Mouse (Mus musculus): Measurements from ENCODE around the gene Armc10. TPM values are rescaled to one million over a fixed set of nuclear protein-coding genes. Genes with fewer than 3 reads are reported as not detected.
"Not testable (repeated sequence)": the region's sequence is repeated elsewhere in the genome, so short reads cannot be mapped to it uniquely, and the experiment has no call there.

Gene Armc10
- total and polyA plus RNA-seq, 2 experiments = 9.3 to 28.3 TPM

DNA sequence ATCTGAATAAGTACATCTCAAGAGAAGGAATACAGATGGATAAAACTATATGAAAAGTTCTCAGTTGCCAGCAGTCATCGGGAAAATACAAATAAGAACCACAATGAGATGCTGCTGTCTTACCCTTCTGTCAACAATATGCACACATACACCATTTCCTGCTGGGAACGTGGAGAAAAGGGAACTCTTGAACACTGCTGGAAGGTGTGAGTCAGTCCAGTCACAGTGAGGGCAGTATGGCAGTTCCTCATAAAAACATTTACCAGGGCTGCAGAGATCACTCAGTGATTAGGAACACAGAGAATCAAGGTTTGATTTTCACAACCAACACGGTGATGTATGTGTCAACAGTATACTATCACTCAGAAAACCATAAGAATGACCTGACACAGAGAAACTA lies 34.6 kb upstream of the Armc10 start:
- 72% methylated on average over 3 of the region's 3 CpGs for WGBS
- Histone ChIP-seq H3K27me3 (ENCODE audit: control insufficient read depth, insufficient read depth, low read length) (no peaks in the 10 kb centered on the region), H3K36me3 (ENCODE audit: control insufficient read depth, insufficient read depth, low read length) (no peaks in the 10 kb centered on the region), H3K79me2 (ENCODE audit: control insufficient read depth, insufficient read depth, low read length) (no peaks in the 10 kb centered on the region), H3K9ac (ENCODE audit: low read depth, low read length) (no peak overlapping the region), H3K27ac (replicated peaks; ENCODE audit: insufficient read depth, low read depth, low read length) (no peak overlapping the region), H3K4me1 (ENCODE audit: control insufficient read depth, insufficient read depth, low read length) (no peaks in the 10 kb centered on the region; the same call in 1 of the 2 replicates), H3K4me3 (ENCODE audit: insufficient read depth, low read depth, low read length) (no peak overlapping the region)
- no peak for DNase-seq (ENCODE audit: extremely low read depth, low read depth, low spot score)
- TF ChIP-seq POLR2A (IDR thresholded peaks at IDR 0.05; ENCODE audit: extremely low read depth, insufficient read depth, low read length) = no peak
- no peak for TF ChIP-seq CTCF (IDR thresholded peaks at IDR 0.05; ENCODE audit: low read depth, low read length)

DNA sequence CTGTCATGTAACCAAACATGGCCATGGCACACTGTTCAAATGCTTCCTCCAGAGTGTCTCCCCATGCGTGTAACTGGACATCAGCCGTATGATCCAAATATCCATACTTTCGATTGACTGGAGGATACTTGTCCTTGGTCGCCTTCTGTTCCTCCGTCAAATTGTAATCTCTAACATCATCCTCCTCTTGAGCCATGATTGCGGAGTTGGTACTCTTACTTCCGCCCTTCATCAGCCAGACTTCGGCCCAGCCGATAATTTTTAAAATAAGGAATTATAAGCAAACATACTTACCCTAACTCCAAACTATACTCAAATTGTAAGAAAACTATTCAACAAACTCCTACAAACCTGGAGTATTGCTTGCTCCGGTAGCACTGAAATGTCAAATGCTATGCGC lies 31.3 kb upstream of the Armc10 start:
- H3K36me3 ChIP-seq (ENCODE audit: control insufficient read depth, insufficient read depth, low read length); H3K27ac ChIP-seq (replicated peaks; ENCODE audit: insufficient read depth, low read depth, low read length); H3K79me2 ChIP-seq (ENCODE audit: control insufficient read depth, insufficient read depth, low read length); H3K9ac ChIP-seq (ENCODE audit: low read depth, low read length); DNase-seq (ENCODE audit: extremely low read depth, low read depth, low spot score); H3K4me1 ChIP-seq (ENCODE audit: control insufficient read depth, insufficient read depth, low read length); H3K27me3 ChIP-seq (ENCODE audit: control insufficient read depth, insufficient read depth, low read length); H3K4me3 ChIP-seq (ENCODE audit: insufficient read depth, low read depth, low read length): not testable (repeated sequence)
- 95% methylated on average over 11 of the region's 11 CpGs for WGBS

DNA sequence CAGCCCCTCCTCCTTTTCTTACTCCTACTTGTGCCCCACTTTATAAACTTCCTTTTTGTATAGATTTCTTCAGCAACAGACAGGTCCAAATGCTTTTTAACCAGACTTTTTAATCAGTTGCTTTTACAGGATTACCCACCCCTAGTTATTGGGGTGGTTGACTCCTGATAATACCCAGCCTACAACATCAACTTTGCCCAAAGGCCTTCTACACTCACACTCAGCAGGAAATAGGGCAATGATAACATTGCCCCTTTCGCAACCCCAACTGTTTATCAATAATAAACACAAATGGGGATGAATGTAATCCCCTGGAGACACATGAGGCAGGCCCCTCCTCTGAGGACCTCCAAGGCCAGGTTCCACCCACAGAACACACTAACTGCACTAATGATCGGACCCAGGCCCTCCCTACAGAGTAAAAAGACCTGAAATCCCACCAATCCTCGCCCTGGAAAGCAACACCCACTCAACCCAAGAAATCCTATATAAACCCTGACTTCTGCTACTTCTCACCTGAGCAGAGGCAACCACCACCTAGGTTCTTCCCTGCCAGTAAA lies 29.1 kb upstream of the Armc10 start:
- no peaks in the 10 kb centered on the region for H3K36me3 ChIP-seq (ENCODE audit: control insufficient read depth, insufficient read depth, low read length)
- H3K79me2 ChIP-seq (ENCODE audit: control insufficient read depth, insufficient read depth, low read length) = no peaks in the 10 kb centered on the region
- H3K9ac ChIP-seq (ENCODE audit: low read depth, low read length) = no peak overlapping the region
- H3K27me3 ChIP-seq (ENCODE audit: control insufficient read depth, insufficient read depth, low read length) = no peaks in the 10 kb centered on the region
- no peaks in the 10 kb centered on the region for H3K4me1 ChIP-seq (ENCODE audit: control insufficient read depth, insufficient read depth, low read length)
- no peak overlapping the region for H3K4me3 ChIP-seq (ENCODE audit: insufficient read depth, low read depth, low read length)
- DNase-seq (ENCODE audit: extremely low read depth, low read depth, low spot score) = no peak
- no peak overlapping the region for H3K27ac ChIP-seq (replicated peaks; ENCODE audit: insufficient read depth, low read depth, low read length)
- 70% methylated on average over 3 of the region's 3 CpGs for WGBS
- TF ChIP-seq CTCF (IDR thresholded peaks at IDR 0.05; ENCODE audit: low read depth, low read length) = no peak
- TF ChIP-seq POLR2A (IDR thresholded peaks at IDR 0.05; ENCODE audit: extremely low read depth, insufficient read depth, low read length) = no peak

DNA sequence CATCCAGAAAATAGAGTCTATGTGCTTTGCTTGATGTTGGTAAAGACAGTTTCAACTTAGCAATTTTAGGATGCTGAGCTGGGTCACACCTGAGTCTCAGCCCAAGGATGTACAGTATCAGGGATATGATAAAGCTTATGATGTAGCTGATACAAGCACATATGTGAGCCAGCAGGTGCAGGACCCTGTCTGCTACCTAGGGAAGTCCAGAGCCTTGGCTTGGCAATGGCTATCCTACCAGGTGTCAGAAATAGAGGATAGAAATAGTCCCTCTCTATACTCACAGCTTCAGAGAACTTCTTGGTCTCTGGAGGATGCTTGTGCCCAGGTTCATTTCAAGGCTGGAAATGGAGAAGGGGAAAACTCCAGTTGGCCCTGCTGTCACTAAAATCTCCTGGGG lies 19.7 kb upstream of the Armc10 start:
- Histone ChIP-seq H3K36me3 (ENCODE audit: control insufficient read depth, insufficient read depth, low read length) (no peaks in the 10 kb centered on the region), H3K9ac (ENCODE audit: low read depth, low read length) (no peak overlapping the region), H3K27ac (replicated peaks; ENCODE audit: insufficient read depth, low read depth, low read length) (no peak overlapping the region), H3K27me3 (ENCODE audit: control insufficient read depth, insufficient read depth, low read length) (no peaks in the 10 kb centered on the region), H3K79me2 (ENCODE audit: control insufficient read depth, insufficient read depth, low read length) (no peaks in the 10 kb centered on the region), H3K4me3 (ENCODE audit: insufficient read depth, low read depth, low read length) (no peak overlapping the region), H3K4me1 (ENCODE audit: control insufficient read depth, insufficient read depth, low read length) (no peaks in the 10 kb centered on the region)
- TF ChIP-seq POLR2A (IDR thresholded peaks at IDR 0.05; ENCODE audit: extremely low read depth, insufficient read depth, low read length) = no peak
- no peak for TF ChIP-seq CTCF (IDR thresholded peaks at IDR 0.05; ENCODE audit: low read depth, low read length)
- DNase-seq (ENCODE audit: extremely low read depth, low read depth, low spot score) = no peak

GRCm38 (mm10) chr5:21640961-21641360 lies 4.7 kb upstream of the Armc10 start:
- Histone ChIP-seq H3K4me1 (ENCODE audit: control insufficient read depth, insufficient read depth, low read length) (peaks cover 9% of the 10 kb centered on the region), H3K36me3 (ENCODE audit: control insufficient read depth, insufficient read depth, low read length) (no peaks in the 10 kb centered on the region), H3K9ac (ENCODE audit: low read depth, low read length) (no peak overlapping the region), H3K4me3 (ENCODE audit: insufficient read depth, low read depth, low read length) (no peak overlapping the region), H3K27me3 (ENCODE audit: control insufficient read depth, insufficient read depth, low read length) (no peaks in the 10 kb centered on the region), H3K27ac (replicated peaks; ENCODE audit: insufficient read depth, low read depth, low read length) (no peak overlapping the region), H3K79me2 (ENCODE audit: control insufficient read depth, insufficient read depth, low read length) (no peaks in the 10 kb centered on the region)
- DNase-seq (ENCODE audit: extremely low read depth, low read depth, low spot score) = no peak
- TF ChIP-seq POLR2A (IDR thresholded peaks at IDR 0.05; ENCODE audit: extremely low read depth, insufficient read depth, low read length) (no peak), CTCF (IDR thresholded peaks at IDR 0.05; ENCODE audit: low read depth, low read length) (peak; percentile 42; the same call in 1 of the 2 replicates)
- WGBS = 10% methylated on average over 1 of the region's 1 CpGs

- DNase-seq (ENCODE audit: extremely low read depth, low read depth, low spot score) = peak; percentile 87
- Histone ChIP-seq H3K9ac (ENCODE audit: low read depth, low read length) (no peak overlapping the region), H3K4me3 (ENCODE audit: insufficient read depth, low read depth, low read length) (no peak overlapping the region), H3K27me3 (ENCODE audit: control insufficient read depth, insufficient read depth, low read length) (no peaks in the 10 kb centered on the region), H3K79me2 (ENCODE audit: control insufficient read depth, insufficient read depth, low read length) (no peaks in the 10 kb centered on the region), H3K36me3 (ENCODE audit: control insufficient read depth, insufficient read depth, low read length) (peaks cover 1% of the 10 kb centered on the region; the same call in 1 of the 2 replicates), H3K27ac (replicated peaks; ENCODE audit: insufficient read depth, low read depth, low read length) (no peak overlapping the region; the same call in 1 of the 2 replicates), H3K4me1 (ENCODE audit: control insufficient read depth, insufficient read depth, low read length) (peaks cover 13% of the 10 kb centered on the region)
- no peak for TF ChIP-seq POLR2A (IDR thresholded peaks at IDR 0.05; ENCODE audit: extremely low read depth, insufficient read depth, low read length)
- 9% methylated on average over 1 of the region's 1 CpGs for WGBS
These were observed 2.0 kb upstream of the Armc10 start for GRCm38 (mm10) chr5:21643606-21644005.

All from liver, adult 2 months (tissue).